Mouse (Mus musculus): Measurements from ENCODE around the gene Hspb6. TPM values are rescaled to one million over a fixed set of nuclear protein-coding genes. Genes with fewer than 3 reads are reported as not detected.

The Hspb6 gene
- total RNA-seq, 2 experiments from 2014 or later: 279 to 308 TPM

DNA sequence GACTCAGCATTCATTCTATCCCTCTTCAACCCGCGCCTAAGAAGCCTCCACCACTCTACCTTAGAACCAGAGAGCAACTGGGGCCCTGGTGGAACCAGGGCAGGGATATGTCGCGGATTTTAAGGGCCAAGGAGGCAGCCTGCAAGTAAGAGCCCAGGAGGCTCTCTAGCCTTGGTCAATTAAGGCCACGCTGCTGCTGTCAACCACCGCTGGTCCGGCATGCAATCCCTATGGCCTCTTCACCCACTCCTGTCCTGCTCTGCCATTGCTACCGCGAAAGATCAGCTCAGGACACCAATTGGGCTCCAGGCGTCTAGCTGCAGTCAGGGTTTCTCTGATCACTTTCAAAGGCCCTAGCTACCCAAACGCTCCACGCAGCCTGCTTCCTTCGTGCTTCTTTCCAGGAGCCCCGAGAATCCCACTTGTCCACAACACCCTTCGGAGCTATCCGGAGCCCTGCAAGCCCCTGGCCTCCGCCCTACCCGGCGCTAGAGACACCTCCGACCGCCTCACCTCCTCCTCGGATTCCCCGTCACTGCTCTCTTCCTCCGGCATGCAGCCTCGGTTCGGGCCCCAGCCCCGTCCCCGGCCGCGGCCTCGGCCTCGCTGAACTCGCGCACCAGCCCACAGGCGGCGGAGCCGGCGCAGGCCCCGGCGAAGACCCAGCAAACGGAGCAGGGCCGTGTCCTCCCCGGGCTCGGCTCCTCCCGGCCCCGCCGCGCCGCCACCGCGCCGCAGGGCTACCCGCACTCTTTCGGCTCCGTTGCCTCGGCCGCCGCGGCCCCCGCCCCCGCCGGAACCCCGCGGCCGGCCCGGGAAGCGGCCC is 36.1 kb downstream of the Hspb6 start:
- DNase-seq: peak; percentile 65

DNA sequence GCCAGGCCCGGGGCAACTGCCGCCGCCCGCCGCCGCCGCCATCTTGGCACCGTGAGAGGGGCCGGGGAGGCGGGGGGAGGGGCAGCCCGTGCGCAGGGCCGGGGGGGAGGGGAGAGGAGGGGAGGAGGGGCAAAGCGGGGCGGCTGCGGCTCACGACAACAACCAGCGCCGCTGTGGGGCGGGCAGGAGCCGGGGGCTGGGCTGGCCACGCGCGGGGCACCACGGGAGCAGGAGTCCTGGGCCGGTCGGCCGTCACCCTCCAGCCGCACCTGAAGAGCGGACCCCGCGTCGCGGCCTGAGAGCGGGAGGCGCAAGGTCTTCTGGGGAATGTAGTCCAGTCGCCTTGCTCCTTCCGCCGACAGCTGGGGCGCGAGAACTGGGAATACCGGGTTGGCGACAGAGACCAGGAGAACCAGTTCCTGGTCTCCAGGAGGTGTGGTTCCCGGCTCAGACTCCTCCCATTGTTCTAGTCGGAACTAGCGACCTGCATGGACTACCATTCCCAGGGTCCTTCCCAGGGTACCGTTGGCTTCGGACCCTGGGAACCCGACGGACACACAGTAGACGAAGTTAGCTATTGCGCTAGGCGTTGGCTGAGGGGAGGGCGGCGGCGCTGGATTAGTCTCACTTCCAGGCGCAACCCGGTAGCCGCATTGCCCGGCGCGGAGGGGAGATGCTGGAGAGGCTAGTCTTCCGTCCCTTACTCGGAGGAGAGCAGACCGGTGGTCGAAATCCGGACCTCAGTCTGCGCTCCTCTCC is 36.9 kb downstream of the Hspb6 start, which contains the start of gene Kmt2b:
Kmt2b (minus strand) TSS at position 51 of the 759 bp plus-strand sequence.
- DNase-seq: peak; percentile 96

DNA sequence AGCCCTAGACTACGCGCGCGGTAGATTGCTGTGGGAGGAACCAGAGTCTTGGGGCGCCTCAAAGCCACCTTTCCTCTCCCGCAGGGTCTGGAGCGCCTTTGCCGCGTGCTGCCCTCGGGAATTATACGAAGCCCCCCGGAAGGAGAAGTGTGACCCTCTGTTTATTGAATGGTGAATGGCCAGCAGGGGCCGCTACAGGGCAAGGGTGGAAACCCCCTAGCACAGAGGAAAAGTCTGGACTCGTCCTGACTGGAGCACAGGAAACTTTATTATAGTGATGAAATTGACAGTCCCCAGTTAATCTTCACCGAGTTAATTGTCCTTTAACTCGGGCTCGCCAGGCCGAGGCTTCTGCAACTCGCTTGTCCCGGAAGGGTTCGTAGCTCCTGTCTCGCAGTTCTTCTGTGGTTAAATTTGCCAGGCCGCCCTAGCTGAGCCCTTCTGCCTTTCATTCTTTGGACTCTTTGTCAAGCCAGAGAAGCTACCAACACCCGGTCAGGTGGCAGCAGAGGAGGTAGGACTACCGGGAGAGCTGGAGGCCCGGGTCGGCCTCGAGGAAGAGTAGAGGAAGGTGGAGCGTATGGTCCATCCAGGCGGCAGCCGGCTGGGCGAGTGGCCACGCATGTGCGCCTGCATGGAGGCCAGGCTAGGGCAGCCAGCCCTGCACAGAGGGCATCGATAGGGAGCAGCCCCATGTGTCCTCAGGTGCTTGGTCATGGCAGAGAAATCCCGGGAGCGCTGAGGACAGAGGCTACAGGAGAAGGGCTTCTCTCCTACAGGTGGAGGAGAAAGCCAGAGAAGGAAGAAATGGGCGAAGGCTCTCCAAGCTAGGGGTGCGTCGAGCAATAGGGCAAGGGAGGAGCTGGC is 37.7 kb downstream of the Hspb6 start:
- DNase-seq: peak; percentile 91

GRCm38 (mm10) chr7:30590927-30591604 is 39.1 kb downstream of the Hspb6 start:
- DNase-seq: no peak

DNA sequence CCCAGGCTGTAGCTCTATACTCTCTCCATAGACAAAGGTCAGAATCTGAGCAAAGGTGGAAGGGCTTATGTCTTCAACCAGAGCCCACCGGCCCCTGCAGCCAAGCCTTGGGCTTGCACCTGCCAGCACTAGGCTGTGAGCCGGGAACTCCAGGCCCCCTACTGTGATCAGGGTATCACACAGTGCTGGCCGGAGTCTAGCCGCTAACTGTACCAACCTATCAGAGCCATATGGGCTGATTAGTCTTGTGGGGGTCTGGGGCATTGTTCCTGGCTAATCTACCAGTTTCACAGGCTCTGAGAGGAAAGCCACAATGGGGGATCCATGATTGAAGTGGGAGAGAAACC is 39.6 kb downstream of the Hspb6 start:
- no peak for DNase-seq

GRCm38 (mm10) chr7:30592772-30593423 is 40.9 kb downstream of the Hspb6 start:
- DNase-seq: no peak

DNA sequence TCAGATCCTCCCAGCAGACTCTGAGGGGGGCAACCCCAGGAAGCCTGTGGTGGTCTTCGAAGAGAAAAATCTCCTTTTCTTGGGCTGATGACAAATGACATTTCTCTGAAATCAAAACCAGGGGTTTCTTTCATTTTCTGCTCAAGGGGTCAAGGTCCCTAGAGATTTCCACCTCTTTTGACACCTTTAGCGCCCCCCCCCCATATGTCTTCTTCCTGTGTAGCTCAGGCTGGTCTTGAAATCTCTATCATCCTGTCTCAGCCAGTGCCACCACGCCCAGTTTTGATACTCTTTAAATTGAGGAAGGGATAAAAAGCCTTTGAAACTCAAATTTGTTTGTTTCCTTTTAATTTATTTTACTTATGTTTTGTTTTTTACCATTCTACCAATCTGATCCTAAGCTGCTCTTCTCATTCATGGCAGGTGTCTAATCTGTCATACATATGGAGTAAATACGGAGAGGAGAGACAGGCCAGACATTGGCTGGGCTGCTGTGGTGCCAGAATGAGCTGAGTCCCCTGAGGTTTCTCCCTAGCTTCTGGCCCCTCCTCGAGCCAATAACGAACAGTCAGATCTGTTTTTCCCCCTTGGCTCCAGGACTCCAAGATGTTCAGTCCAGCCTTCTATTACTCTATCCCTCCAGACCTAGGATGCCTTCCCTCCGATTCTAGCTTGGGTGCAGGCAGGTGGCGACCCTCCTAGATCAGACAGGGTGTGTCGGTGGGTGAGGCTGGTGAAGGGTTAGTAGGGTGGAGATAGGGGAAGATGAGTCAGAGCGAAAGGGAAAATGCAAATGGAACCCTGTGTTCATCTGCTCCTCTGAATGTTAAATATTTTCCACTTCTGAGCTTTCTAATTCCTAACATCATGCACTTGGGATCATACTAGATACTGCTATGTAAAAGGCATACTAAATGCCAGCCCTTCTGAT is 41.9 kb downstream of the Hspb6 start:
- DNase-seq: no peak

- no peak for DNase-seq
These were observed 42.6 kb downstream of the Hspb6 start for GRCm38 (mm10) chr7:30594510-30595024.

GRCm38 (mm10) chr7:30596093-30596492 is 44.1 kb downstream of the Hspb6 start:
- DNase-seq: no peak

DNA sequence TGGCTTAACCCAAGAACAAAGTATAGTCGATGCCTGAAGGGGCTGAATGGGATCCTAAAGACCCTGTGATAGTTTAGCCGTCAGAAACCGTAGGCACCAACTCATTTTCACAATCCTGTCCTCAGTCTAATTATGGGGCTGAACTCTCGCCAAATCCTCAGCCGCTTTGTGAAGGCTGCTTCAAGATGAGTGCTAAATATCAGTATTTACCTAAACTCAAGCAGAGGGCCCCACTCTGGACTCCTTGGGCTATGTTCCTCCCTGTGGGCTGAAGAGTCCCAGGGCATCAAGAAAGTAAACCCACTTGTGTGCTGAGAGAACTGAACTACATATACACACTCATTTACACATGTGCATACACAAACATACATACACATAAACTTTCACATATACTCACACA is 44.8 kb downstream of the Hspb6 start:
- no peak for DNase-seq

GRCm38 (mm10) chr7:30598786-30599185 is 46.8 kb downstream of the Hspb6 start, which contains the start of gene Zbtb32:
TSS of gene Zbtb32 (minus strand) at chr7:30598909.
- no peak for DNase-seq

GRCm38 (mm10) chr7:30599933-30600353 is 48.0 kb downstream of the Hspb6 start:
- peak; percentile 93 for DNase-seq

GRCm38 (mm10) chr7:30600651-30601050 is 48.7 kb downstream of the Hspb6 start:
- no peak for DNase-seq

GRCm38 (mm10) chr7:30602583-30602982 is 50.6 kb downstream of the Hspb6 start:
- DNase-seq: no peak

GRCm38 (mm10) chr7:30604424-30604823 is 52.4 kb downstream of the Hspb6 start:
- no peak for DNase-seq

DNA sequence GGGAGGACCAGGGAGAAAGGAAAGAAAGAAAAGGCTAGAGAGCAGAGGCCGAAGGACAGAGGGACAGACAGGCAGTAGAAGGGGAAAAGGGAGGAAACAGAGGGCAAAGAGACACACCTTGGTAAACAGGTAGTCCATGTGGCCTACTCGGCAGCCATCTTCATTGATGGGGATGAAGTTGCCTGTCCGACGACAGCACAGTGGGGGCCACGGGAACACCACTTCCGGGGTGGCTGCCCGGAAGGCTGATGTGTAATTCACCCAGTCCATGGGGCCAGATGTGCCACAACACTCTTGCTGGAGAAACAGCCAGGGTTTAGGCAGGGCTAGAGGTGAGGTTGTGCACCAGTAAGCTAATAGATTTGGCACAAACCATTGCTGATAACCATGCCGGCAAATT is 53.0 kb downstream of the Hspb6 start:
- DNase-seq: no peak
